Mouse (Mus musculus): ENCODE data around the gene Fam178b.

- TF ChIP-seq CTCF (IDR thresholded peaks at IDR 0.05; ENCODE audit: extremely low read depth, insufficient read length, insufficient replicate concordance, low read depth, low read length) (no peak), POLR2A (IDR thresholded peaks at IDR 0.05; ENCODE audit: low read depth, low read length) (no peak)
Observed at GRCm38 (mm10) chr1:36535477-36536396, 147.2 kb downstream of the Fam178b start.
